Mouse (Mus musculus) kidney, adult 9 months (tissue): ENCODE data around the gene Mospd3.
"Not testable (repeated sequence)": the region's sequence is repeated elsewhere in the genome, so short reads cannot be mapped to it uniquely, and the experiment has no call there.

ENCODE experiments used
- DNase-seq: peaks from one replicate; pipeline ENCODE4 v3.0.0; 2022

Mospd3 gene

GRCm38 (mm10) chr5:137614921-137615320, 14.1 kb upstream of the Mospd3 start:
- DNase-seq: not testable (repeated sequence)

GRCm38 (mm10) chr5:137613550-137613949, 12.7 kb upstream of the Mospd3 start, which contains the start of gene Pcolce:
Gene Pcolce (minus strand): TSS chr5:137613784.
- no peak for DNase-seq

GRCm38 (mm10) chr5:137613076-137613475, 12.2 kb upstream of the Mospd3 start:
- no peak for DNase-seq

- DNase-seq: peak; percentile 36
Measured at GRCm38 (mm10) chr5:137611245-137611602, 10.4 kb upstream of the Mospd3 start.

GRCm38 (mm10) chr5:137610548-137611244, 9.8 kb upstream of the Mospd3 start:
- peak; percentile 72 for DNase-seq

- no peak for DNase-seq
Measured at GRCm38 (mm10) chr5:137610056-137610455, 9.2 kb upstream of the Mospd3 start.

- DNase-seq: no peak
Measured at GRCm38 (mm10) chr5:137609292-137609691, 8.4 kb upstream of the Mospd3 start.

- DNase-seq: no peak
Measured at GRCm38 (mm10) chr5:137608654-137609190, 7.9 kb upstream of the Mospd3 start.

- no peak for DNase-seq
Measured at GRCm38 (mm10) chr5:137607860-137608653, 7.2 kb upstream of the Mospd3 start.

GRCm38 (mm10) chr5:137601365-137601729, 489 bp upstream of the Mospd3 start:
- DNase-seq: peak; percentile 33

- no peak for DNase-seq
Measured at GRCm38 (mm10) chr5:137600281-137600618, 608 bp downstream of the Mospd3 start.

GRCm38 (mm10) chr5:137599600-137599999, 1.3 kb downstream of the Mospd3 start:
- DNase-seq: no peak

GRCm38 (mm10) chr5:137598100-137598826, 2.6 kb downstream of the Mospd3 start:
- no peak for DNase-seq

GRCm38 (mm10) chr5:137597625-137598024, 3.2 kb downstream of the Mospd3 start:
- no peak for DNase-seq

GRCm38 (mm10) chr5:137596601-137597261, 4.1 kb downstream of the Mospd3 start:
- DNase-seq: no peak

GRCm38 (mm10) chr5:137595921-137596320, 4.9 kb downstream of the Mospd3 start:
- DNase-seq: no peak

GRCm38 (mm10) chr5:137590507-137590906, 10.4 kb downstream of the Mospd3 start:
- DNase-seq: no peak

GRCm38 (mm10) chr5:137584976-137585375, 15.9 kb downstream of the Mospd3 start:
- DNase-seq: peak; percentile 78

- DNase-seq: no peak
Measured at GRCm38 (mm10) chr5:137583670-137584169, 17.1 kb downstream of the Mospd3 start.

GRCm38 (mm10) chr5:137582702-137583101, 18.2 kb downstream of the Mospd3 start:
- DNase-seq: no peak

GRCm38 (mm10) chr5:137580246-137580645, 20.6 kb downstream of the Mospd3 start:
- DNase-seq: no peak

GRCm38 (mm10) chr5:137574470-137574901, 26.4 kb downstream of the Mospd3 start:
- no peak for DNase-seq
